Mouse (Mus musculus): ENCODE data around the gene Mien1.

- TF ChIP-seq CTCF (IDR thresholded peaks at IDR 0.05; ENCODE audit: low read depth, low read length) (0 out of 2 replicates have a peak, but pooled peaks have one; percentile 20), POLR2A (IDR thresholded peaks at IDR 0.05; ENCODE audit: borderline replicate concordance, low read depth, low read length) (no peak)
Measured at GRCm38 (mm10) chr11:98438331-98439158, at the start of gene Mien1.

Measured in bone marrow macrophage, adult 2 months (primary cell).